Mouse (Mus musculus) liver, adult 2 months (tissue): Measurements from ENCODE around the gene Hs6st3.

Experiments used
- CTCF ChIP-seq: fragments of 200-500 bp; IDR thresholded peaks from 2 replicates; pipeline ENCODE4 v1.5.1; 2011; ENCODE audit warnings: low read depth, low read length, control low read depth
- POLR2A ChIP-seq: fragments of 200-500 bp; IDR thresholded peaks from 2 replicates; pipeline ENCODE4 v1.6.1; 2011; ENCODE audit warnings: low read length, control low read depth; ENCODE audit not compliant: insufficient read depth; ENCODE audit errors: extremely low read depth

GRCm38 (mm10) chr14:119633626-119634025, 495.5 kb downstream of the Hs6st3 start:
- TF ChIP-seq POLR2A (no peak), CTCF (no peak)
